Comparison of ENCODE assay signal across 8 mouse cellular contexts in genomic region chr7:101663514-101664159, GRCm38 (mm10). TPM values are rescaled to one million over a fixed set of nuclear protein-coding genes. Genes with fewer than 3 reads are reported as not detected.
DNase-seq lines count a peak whose midpoint lies in the region; ATAC-seq and TF ChIP-seq lines count a peak whose summit lies in the region.

TSS of gene Clpb (plus strand) at chr7:101663633.

- H3K36me3 ChIP-seq in E14TG2a.4 (ENCODE audit: insufficient read depth, low read length), result peaks cover 28% of the 10 kb centered on the region
- H3K36me3 ChIP-seq in forebrain, embryonic 12.5 days (replicated peaks), result no peaks in the 10 kb centered on the region; the same call in 1 of the 2 replicates
- H3K36me3 ChIP-seq in heart, postnatal 0 days (replicated peaks; ENCODE audit: control insufficient read depth, insufficient read depth, low read length), result no peaks in the 10 kb centered on the region
- no peaks in the 10 kb centered on the region for H3K36me3 ChIP-seq in liver, embryonic 16.5 days (ENCODE audit: control insufficient read depth, insufficient read depth)
- peaks cover 3% of the 10 kb centered on the region; the same call in 1 of the 2 replicates for H3K36me3 ChIP-seq in neural tube, embryonic 13.5 days
- H3K36me3 ChIP-seq in testis, adult 2 months (ENCODE audit: control insufficient read depth, insufficient read depth, low read length), result no peaks in the 10 kb centered on the region

- no peaks in the 10 kb centered on the region for H3K27me3 ChIP-seq in E14TG2a.4 (ENCODE audit: insufficient read depth, low read length)
- no peaks in the 10 kb centered on the region for H3K27me3 ChIP-seq in forebrain, embryonic 12.5 days
- no peaks in the 10 kb centered on the region for H3K27me3 ChIP-seq in heart, postnatal 0 days (ENCODE audit: control insufficient read depth, insufficient read depth, low read length)
- H3K27me3 ChIP-seq in liver, embryonic 16.5 days (ENCODE audit: control insufficient read depth, insufficient read depth, low read depth, low read length), result no peaks in the 10 kb centered on the region
- H3K27me3 ChIP-seq in neural tube, embryonic 13.5 days, result no peaks in the 10 kb centered on the region
- H3K27me3 ChIP-seq in testis, adult 2 months (ENCODE audit: control insufficient read depth, insufficient read depth, low read length), result no peaks in the 10 kb centered on the region

- WGBS in forebrain, embryonic 12.5 days, result 1% methylated on average over 49 of the region's 49 CpGs
- WGBS in heart, postnatal 0 days, result under 1% methylated on average over 49 of the region's 49 CpGs
- 1% methylated on average over 49 of the region's 49 CpGs for WGBS in liver, embryonic 16.5 days (ENCODE audit: insufficient replicate concordance)
- 1% methylated on average over 49 of the region's 49 CpGs for WGBS in neural tube, embryonic 13.5 days

- peaks cover 42% of the 10 kb centered on the region for H3K4me1 ChIP-seq in E14TG2a.4 (replicated peaks; ENCODE audit: low read depth, low read length)
- peaks cover 18% of the 10 kb centered on the region for H3K4me1 ChIP-seq in forebrain, embryonic 12.5 days
- H3K4me1 ChIP-seq in heart, postnatal 0 days (ENCODE audit: control insufficient read depth, insufficient read depth), result peaks cover 5% of the 10 kb centered on the region; the same call in 1 of the 2 replicates
- peaks cover 9% of the 10 kb centered on the region for H3K4me1 ChIP-seq in liver, embryonic 16.5 days (ENCODE audit: control insufficient read depth, low read depth, low read length)
- H3K4me1 ChIP-seq in neural tube, embryonic 13.5 days (replicated peaks), result peaks cover 34% of the 10 kb centered on the region
- peaks cover 3% of the 10 kb centered on the region; the same call in 1 of the 2 replicates for H3K4me1 ChIP-seq in testis, adult 2 months (ENCODE audit: control insufficient read depth, insufficient read depth, low read length)

- H3K4me3 ChIP-seq in E14TG2a.4 (replicated peaks; ENCODE audit: low read length), result peak within 1 kb of the TSS; percentile 87
- peak within 1 kb of the TSS; percentile 65 for H3K4me3 ChIP-seq in forebrain, embryonic 12.5 days (replicated peaks)
- H3K4me3 ChIP-seq in heart, postnatal 0 days (ENCODE audit: low read depth, low read length), result peak within 1 kb of the TSS; percentile 77
- H3K4me3 ChIP-seq in liver, embryonic 16.5 days (ENCODE audit: low read depth, low read length), result peak within 1 kb of the TSS; percentile 73
- H3K4me3 ChIP-seq in neural tube, embryonic 13.5 days, result peak within 1 kb of the TSS; percentile 60
- peak within 1 kb of the TSS; percentile 89 for H3K4me3 ChIP-seq in testis, adult 2 months (ENCODE audit: control insufficient read depth, low read depth, low read length)

- H3K9ac ChIP-seq in forebrain, embryonic 12.5 days, result peak within 1 kb of the TSS; percentile 55
- H3K9ac ChIP-seq in heart, postnatal 0 days (replicated peaks; ENCODE audit: low read depth, low read length), result peak within 1 kb of the TSS; percentile 29; the same call in 1 of the 2 replicates
- peak within 1 kb of the TSS; percentile 59 for H3K9ac ChIP-seq in liver, embryonic 16.5 days (ENCODE audit: low read depth, low read length)
- H3K9ac ChIP-seq in neural tube, embryonic 13.5 days, result peak within 1 kb of the TSS; percentile 60

- peak; percentile 98 for ATAC-seq in forebrain, embryonic 12.5 days (ENCODE audit: low FRiP score)
- peak; percentile 99 for ATAC-seq in heart, postnatal 0 days (ENCODE audit: insufficient read depth, low read depth)
- peak; percentile 98 for ATAC-seq in liver, embryonic 16.5 days (ENCODE audit: low read depth)
- ATAC-seq in neural tube, embryonic 13.5 days (ENCODE audit: low read depth), result peak; percentile 99

- peak within 1 kb of the TSS; percentile 52 for H3K4me2 ChIP-seq in forebrain, embryonic 12.5 days
- peak within 1 kb of the TSS; percentile 56 for H3K4me2 ChIP-seq in heart, postnatal 0 days (ENCODE audit: low read depth, low read length)
- peak within 1 kb of the TSS; percentile 71 for H3K4me2 ChIP-seq in liver, embryonic 16.5 days (ENCODE audit: low read depth, low read length)
- peak within 1 kb of the TSS; percentile 66 for H3K4me2 ChIP-seq in neural tube, embryonic 13.5 days

- TF ChIP-seq POLR2A in testis, adult 2 months (IDR thresholded peaks at IDR 0.05; ENCODE audit: control insufficient read depth, low read depth, low read length), result peak; percentile 70

- peak within 1 kb of the TSS; percentile 59; the same call in 1 of the 2 replicates for H3K27ac ChIP-seq in forebrain, embryonic 12.5 days
- H3K27ac ChIP-seq in heart, postnatal 0 days (ENCODE audit: low read depth), result peak within 1 kb of the TSS; percentile 61; the same call in 1 of the 2 replicates
- H3K27ac ChIP-seq in liver, embryonic 16.5 days (ENCODE audit: low read length), result peak within 1 kb of the TSS; percentile 56; the same call in 1 of the 2 replicates
- peak within 1 kb of the TSS; percentile 70 for H3K27ac ChIP-seq in neural tube, embryonic 13.5 days (replicated peaks)
- H3K27ac ChIP-seq in testis, adult 2 months (ENCODE audit: control insufficient read depth, insufficient read depth, low read depth, low read length), result peak within 1 kb of the TSS; percentile 70

- no peak for TF ChIP-seq EP300 in heart, postnatal 0 days (IDR thresholded peaks at IDR 0.05; ENCODE audit: low read depth)

- DNase-seq in c-Kit-positive CD71-positive TER-119-positive erythroid progenitor cells, embryonic 14.5 days (ENCODE audit: low spot score), result peak; percentile 89
- peak; percentile 97 for DNase-seq in heart, postnatal 0 days (ENCODE audit: low spot score)
- DNase-seq in kidney, postnatal 4 days, result peak; percentile 90 to 95

- H3K9me3 ChIP-seq in E14TG2a.4 (ENCODE audit: low read length), result peaks cover 13% of the 10 kb centered on the region
- no peaks in the 10 kb centered on the region for H3K9me3 ChIP-seq in forebrain, embryonic 12.5 days
- H3K9me3 ChIP-seq in heart, postnatal 0 days (replicated peaks; ENCODE audit: control insufficient read depth, low read length), result no peaks in the 10 kb centered on the region
- H3K9me3 ChIP-seq in liver, embryonic 16.5 days (replicated peaks; ENCODE audit: control insufficient read depth, low read length), result no peaks in the 10 kb centered on the region
- H3K9me3 ChIP-seq in neural tube, embryonic 13.5 days, result no peaks in the 10 kb centered on the region

- TF ChIP-seq CTCF in E14TG2a.4 (conservative IDR thresholded peaks at IDR 0.05; ENCODE audit: low read length), result peak; percentile 68
- TF ChIP-seq CTCF in heart, postnatal 0 days (IDR thresholded peaks at IDR 0.05; ENCODE audit: low read depth), result peak; percentile 54
- TF ChIP-seq CTCF in testis, adult 2 months (IDR thresholded peaks at IDR 0.05; ENCODE audit: control insufficient read depth, insufficient read depth, insufficient replicate concordance, low read depth, low read length), result peak; percentile 53

RNA-seq across cellular contexts. Expression of gene Clpb, which starts in this region (rescaled TPM):
- polyA plus RNA-seq in forebrain, embryonic 12.5 days (2016; fragmentation: Nextera tagmentation; extraction: Ambion mirVana), result 38.2 and 43.9 TPM in 2 replicates
- total RNA-seq in heart, postnatal 0 days (2014; rRNA removed; ENCODE audit: low replicate concordance), result 42.2 and 84.6 TPM in 2 replicates
- 47.2 and 47.7 TPM in 2 replicates for polyA plus RNA-seq in heart, postnatal 0 days (2015; fragmentation: Nextera tagmentation; extraction: Ambion mirVana)
- polyA plus RNA-seq in liver, embryonic 16.5 days (2015; fragmentation: Nextera tagmentation; extraction: Ambion mirVana), result 21.3 TPM in 2 replicates
- polyA plus RNA-seq in neural tube, embryonic 13.5 days (2015; fragmentation: Nextera tagmentation; extraction: Ambion mirVana), result 30.4 and 33.8 TPM in 2 replicates
- polyA plus RNA-seq in testis, adult 2 months (2012; rRNA removed), result 866 and 869 TPM in 2 replicates

Comparison
In these comparisons a context has a peak if more than half of its experiments do, and no peak if none do; other contexts are left out.
1. Peak in every context shown above with its lines: DNase-seq, ATAC-seq, H3K4me3 ChIP-seq and H3K27ac ChIP-seq.
2. RNA of gene Clpb (polyA plus RNA-seq): 866 to 869 TPM in testis, adult 2 months; 47.2 to 47.7 TPM in heart, postnatal 0 days, 38.2 to 43.9 TPM in forebrain, embryonic 12.5 days, 30.4 to 33.8 TPM in neural tube, embryonic 13.5 days and 21.3 TPM in liver, embryonic 16.5 days; every median in the first group is over 10 times any median in the second.